Mouse (Mus musculus) cortical plate, adult 2 months (tissue): ENCODE results near the gene Mnd1. TPM values are rescaled to one million over a fixed set of nuclear protein-coding genes. Genes with fewer than 3 reads are reported as not detected.

Source experiments
- H3K27ac ChIP-seq: fragments of 200-500 bp; 2 replicates; pipeline ENCODE4 v1.5.1; 2012; ENCODE audit warnings: low read length, control low read depth, inconsistent platforms; ENCODE audit not compliant: insufficient read depth
- H3K4me1 ChIP-seq: fragments of 200-500 bp; 2 replicates; pipeline ENCODE4 v1.6.1; 2011; ENCODE audit warnings: low read length; ENCODE audit not compliant: control insufficient read depth, insufficient read depth
- H3K4me3 ChIP-seq: fragments of 200-500 bp; 2 replicates; pipeline ENCODE4 v1.5.1; 2011; ENCODE audit warnings: mild to moderate bottlenecking, low read length, control low read depth; ENCODE audit not compliant: insufficient read depth
- CTCF ChIP-seq: fragments of 200-500 bp; IDR thresholded peaks from 2 replicates; pipeline ENCODE4 v1.5.1; 2011; ENCODE audit warnings: mild to moderate bottlenecking, control low read depth, low read length; ENCODE audit not compliant: insufficient read depth; ENCODE audit errors: extremely low read depth
- POLR2A ChIP-seq: fragments of 200-500 bp; IDR thresholded peaks from 2 replicates; pipeline ENCODE4 v1.6.1; 2011; ENCODE audit warnings: mild to moderate bottlenecking, low read length, control low read depth; ENCODE audit not compliant: insufficient read depth; ENCODE audit errors: extremely low read depth
- polyA plus RNA-seq: library from polyadenylated mRNA; depleted of rRNA; stranded (reverse); fragments of >200 nt; gene quantifications from 2 replicates; pipeline ENCODE4 v1.2.3, GENCODE M21; 2012; rRNA removed

The Mnd1 gene
- polyA plus RNA-seq, 1 experiment: 0.94 TPM

GRCm38 (mm10) chr3:84039646-84040475 lies 115.7 kb downstream of the Mnd1 start, which contains the start of gene Tmem131l:
TSS of gene Tmem131l (minus strand) at chr3:84040175.
- TF ChIP-seq POLR2A: no peak
- no peak for TF ChIP-seq CTCF
- no peaks in the 10 kb centered on the region; the same call in 1 of the 2 replicates for H3K4me1 ChIP-seq
- peak within 1 kb of the TSS; percentile 88 for H3K27ac ChIP-seq
- peak within 1 kb of the TSS; percentile 75 for H3K4me3 ChIP-seq

- no peak for TF ChIP-seq CTCF
- TF ChIP-seq POLR2A: no peak
- H3K27ac ChIP-seq: peak overlapping the region; percentile 88; the same call in 1 of the 2 replicates
- no peaks in the 10 kb centered on the region; the same call in 1 of the 2 replicates for H3K4me1 ChIP-seq
- peak overlapping the region; percentile 75 for H3K4me3 ChIP-seq
Observed at GRCm38 (mm10) chr3:84038981-84039645, 116.5 kb downstream of the Mnd1 start.

GRCm38 (mm10) chr3:84038126-84038525 lies 117.5 kb downstream of the Mnd1 start:
- Histone ChIP-seq H3K4me1 (no peaks in the 10 kb centered on the region; the same call in 1 of the 2 replicates), H3K4me3 (no peak overlapping the region; the same call in 1 of the 2 replicates), H3K27ac (no peak overlapping the region)
- TF ChIP-seq POLR2A (no peak), CTCF (no peak)

Other genes with a start within 250 kb of the Mnd1 start
- gene Tmem131l, start 115.6 kb downstream of the Mnd1 start, polyA plus RNA-seq: 16.3 and 18.7 TPM in 2 replicates
- not detected in 2 replicates for gene Gm6525, start 18.3 kb upstream of the Mnd1 start, polyA plus RNA-seq
- 87.4 and 101 TPM in 2 replicates for gene Trim2, start 151.1 kb upstream of the Mnd1 start, polyA plus RNA-seq